Mouse (Mus musculus): ENCODE results near the gene Prkd2. TPM values are rescaled to one million over a fixed set of nuclear protein-coding genes. Genes with fewer than 3 reads are reported as not detected.

Gene Prkd2
- polyA plus RNA-seq, 1 experiment from 2014 or later = 8.4 TPM

DNA sequence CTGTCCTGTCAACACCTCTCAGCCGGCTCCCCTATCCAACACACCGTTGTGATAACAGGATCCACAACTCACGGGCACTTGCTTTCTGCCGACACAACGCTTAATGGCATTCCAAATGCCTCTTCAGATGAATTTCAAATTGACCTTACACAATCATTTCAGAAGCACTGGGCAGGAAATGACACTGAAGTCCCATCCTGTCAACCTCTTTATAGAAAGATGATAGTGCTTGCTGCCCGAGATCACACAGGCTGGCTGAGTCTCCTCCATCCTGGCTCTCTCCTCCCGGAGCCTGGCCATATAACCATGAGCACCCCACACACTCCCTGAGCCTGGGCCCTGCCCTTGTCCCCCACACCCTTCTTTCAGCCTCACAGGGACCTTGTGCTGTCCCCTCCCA is 65.1 kb downstream of the Prkd2 start:
- Histone ChIP-seq H3K4me2 (peak overlapping the region; percentile 8; the same call in 1 of the 2 replicates), H3K4me1 (replicated peaks; ENCODE audit: control insufficient read depth, insufficient read depth, low read length) (peaks cover 46% of the 10 kb centered on the region), H3K4me3 (ENCODE audit: low read depth, low read length) (no peak overlapping the region; the same call in 1 of the 2 replicates), H3K27me3 (replicated peaks; ENCODE audit: control insufficient read depth, insufficient read depth, low read length) (peaks cover 9% of the 10 kb centered on the region), H3K9ac (ENCODE audit: low read depth, low read length) (no peak overlapping the region), H3K36me3 (ENCODE audit: control insufficient read depth, insufficient read depth, low read length) (no peaks in the 10 kb centered on the region), H3K9me3 (ENCODE audit: control insufficient read depth, low read length) (no peaks in the 10 kb centered on the region), H3K27ac (ENCODE audit: low read depth, low read length) (no peak overlapping the region)
- DNase-seq (ENCODE audit: low spot score) (no peak), ATAC-seq (replicated peaks; ENCODE audit: low FRiP score) (no peak)
- WGBS = 28% methylated on average over 7 of the region's 7 CpGs

DNA sequence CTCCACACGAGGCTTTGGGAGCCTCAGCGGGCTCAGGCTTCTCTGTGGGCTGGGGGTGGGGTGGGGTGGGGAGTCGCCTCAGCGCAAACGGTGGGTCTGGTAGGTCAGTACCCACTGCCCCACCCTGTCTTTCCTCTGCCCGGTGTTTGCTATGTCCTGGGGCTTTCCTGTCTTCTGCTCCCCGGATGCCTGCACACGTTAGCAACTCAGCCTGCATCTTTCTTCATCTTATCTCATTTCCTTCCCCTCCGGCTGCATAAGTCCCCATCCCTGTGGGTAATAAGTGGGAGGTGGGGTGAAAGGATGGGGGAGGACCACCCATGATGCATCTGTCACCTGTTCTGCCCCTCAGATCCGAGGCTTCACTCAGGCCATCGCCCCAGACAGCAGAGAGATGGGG is 65.7 kb downstream of the Prkd2 start:
- no peak for ATAC-seq (replicated peaks; ENCODE audit: low FRiP score)
- peak overlapping the region; percentile 8; the same call in 1 of the 2 replicates for H3K4me2 ChIP-seq

DNA sequence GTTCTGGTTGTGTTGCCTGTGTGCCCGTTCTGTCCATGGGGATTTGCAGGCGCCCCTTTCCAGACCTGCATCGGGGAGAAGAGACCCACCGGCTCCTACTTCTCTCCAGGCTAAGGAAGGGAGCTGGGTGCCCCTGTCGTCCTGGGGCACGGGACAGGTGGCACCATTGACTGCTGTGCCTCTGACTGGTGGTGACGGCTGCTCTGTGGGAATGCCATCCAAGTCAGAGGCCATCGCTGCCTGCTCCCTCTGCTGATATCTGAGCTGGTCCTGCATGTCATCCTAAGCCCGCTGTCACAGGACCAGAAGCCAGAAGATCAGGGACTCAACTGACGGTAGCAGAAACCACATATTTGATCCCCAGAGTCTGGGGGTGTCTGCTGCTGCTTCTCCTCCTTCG is 66.2 kb downstream of the Prkd2 start:
- Histone ChIP-seq H3K4me1 (replicated peaks; ENCODE audit: control insufficient read depth, insufficient read depth, low read length) (peaks cover 41% of the 10 kb centered on the region), H3K9ac (ENCODE audit: low read depth, low read length) (no peak overlapping the region), H3K36me3 (ENCODE audit: control insufficient read depth, insufficient read depth, low read length) (no peaks in the 10 kb centered on the region), H3K4me3 (ENCODE audit: low read depth, low read length) (no peak overlapping the region), H3K27me3 (replicated peaks; ENCODE audit: control insufficient read depth, insufficient read depth, low read length) (peaks cover 9% of the 10 kb centered on the region), H3K27ac (ENCODE audit: low read depth, low read length) (no peak overlapping the region), H3K9me3 (ENCODE audit: control insufficient read depth, low read length) (no peaks in the 10 kb centered on the region), H3K4me2 (peak overlapping the region; percentile 3)
- DNase-seq (ENCODE audit: low spot score) (no peak), ATAC-seq (replicated peaks; ENCODE audit: low FRiP score) (no peak)
- WGBS = 50% methylated on average over 11 of the region's 11 CpGs

More for the DNA sequence above, 65.7 kb downstream of the Prkd2 start:
- no peak overlapping the region for H3K9ac ChIP-seq (ENCODE audit: low read depth, low read length)
- H3K27ac ChIP-seq (ENCODE audit: low read depth, low read length) = no peak overlapping the region
- peaks cover 46% of the 10 kb centered on the region for H3K4me1 ChIP-seq (replicated peaks; ENCODE audit: control insufficient read depth, insufficient read depth, low read length)
- 19% methylated on average over 11 of the region's 11 CpGs for WGBS
- peaks cover 9% of the 10 kb centered on the region for H3K27me3 ChIP-seq (replicated peaks; ENCODE audit: control insufficient read depth, insufficient read depth, low read length)
- H3K4me3 ChIP-seq (ENCODE audit: low read depth, low read length) = no peak overlapping the region; the same call in 1 of the 2 replicates
- DNase-seq (ENCODE audit: low spot score) = no peak
- no peaks in the 10 kb centered on the region for H3K9me3 ChIP-seq (ENCODE audit: control insufficient read depth, low read length)
- H3K36me3 ChIP-seq (ENCODE audit: control insufficient read depth, insufficient read depth, low read length) = no peaks in the 10 kb centered on the region

DNA sequence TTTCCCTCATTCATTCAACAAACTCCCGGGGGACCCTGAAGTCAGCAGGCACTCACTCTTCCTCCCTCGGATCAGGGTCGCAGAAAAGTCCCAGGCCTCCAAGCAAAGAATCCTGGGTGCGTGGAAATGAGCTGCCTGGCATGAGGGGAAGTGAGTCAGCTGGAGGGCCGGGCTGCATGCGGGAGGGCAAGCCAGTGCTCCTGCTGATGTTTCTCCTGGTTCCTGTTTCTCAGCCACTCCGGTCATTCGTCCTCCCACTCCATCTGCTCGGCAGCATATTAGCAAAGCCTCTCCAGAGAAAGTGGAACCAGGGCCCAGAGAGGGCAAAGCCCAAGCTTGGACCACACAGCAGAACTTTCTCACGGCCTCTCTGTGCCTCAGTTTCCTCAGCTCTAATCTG is 67.2 kb downstream of the Prkd2 start:
- ATAC-seq (replicated peaks; ENCODE audit: low FRiP score) = no peak

DNA sequence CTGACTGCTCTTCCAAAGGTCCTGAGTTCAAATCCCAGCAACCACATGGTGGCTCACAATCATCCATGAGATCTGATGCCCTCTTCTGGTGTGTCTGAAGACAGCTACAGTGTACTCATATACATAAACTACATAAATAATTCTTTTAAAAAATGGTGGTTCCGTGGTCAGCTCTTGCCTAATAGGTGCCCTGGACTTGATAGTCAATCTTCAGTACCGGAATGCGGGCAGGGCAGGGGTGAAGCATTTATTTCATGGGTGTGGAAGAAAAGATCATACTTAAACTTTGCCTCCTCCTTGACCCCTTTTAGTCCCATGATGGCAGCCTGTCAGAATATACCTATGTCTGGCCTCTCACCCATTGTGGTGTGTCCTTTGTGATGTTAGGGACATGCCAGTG is 69.2 kb downstream of the Prkd2 start:
- 83% methylated on average over 3 of the region's 3 CpGs for WGBS

More for the DNA sequence above, 67.2 kb downstream of the Prkd2 start:
- 29% methylated on average over 10 of the region's 10 CpGs for WGBS
- Histone ChIP-seq H3K4me3 (ENCODE audit: low read depth, low read length) (no peak overlapping the region), H3K36me3 (ENCODE audit: control insufficient read depth, insufficient read depth, low read length) (peaks cover 3% of the 10 kb centered on the region; the same call in 1 of the 2 replicates), H3K27me3 (replicated peaks; ENCODE audit: control insufficient read depth, insufficient read depth, low read length) (peaks cover 9% of the 10 kb centered on the region), H3K4me2 (no peak overlapping the region), H3K9ac (ENCODE audit: low read depth, low read length) (no peak overlapping the region), H3K9me3 (ENCODE audit: control insufficient read depth, low read length) (no peaks in the 10 kb centered on the region), H3K27ac (ENCODE audit: low read depth, low read length) (no peak overlapping the region), H3K4me1 (replicated peaks; ENCODE audit: control insufficient read depth, insufficient read depth, low read length) (peaks cover 34% of the 10 kb centered on the region)
- no peak for DNase-seq (ENCODE audit: low spot score)

GRCm38 (mm10) chr7:16912360-16912759 is 69.7 kb downstream of the Prkd2 start:
- peaks cover 14% of the 10 kb centered on the region; the same call in 1 of the 2 replicates for H3K4me1 ChIP-seq (replicated peaks; ENCODE audit: control insufficient read depth, insufficient read depth, low read length)
- peaks cover 5% of the 10 kb centered on the region; the same call in 1 of the 2 replicates for H3K27me3 ChIP-seq (replicated peaks; ENCODE audit: control insufficient read depth, insufficient read depth, low read length)
- 81% methylated on average over 6 of the region's 6 CpGs for WGBS
- no peak overlapping the region for H3K27ac ChIP-seq (ENCODE audit: low read depth, low read length)
- no peak for DNase-seq (ENCODE audit: low spot score)
- peaks cover 19% of the 10 kb centered on the region for H3K36me3 ChIP-seq (ENCODE audit: control insufficient read depth, insufficient read depth, low read length)
- no peak overlapping the region for H3K9ac ChIP-seq (ENCODE audit: low read depth, low read length)
- no peak overlapping the region for H3K4me2 ChIP-seq
- ATAC-seq (replicated peaks; ENCODE audit: low FRiP score) = no peak
- H3K4me3 ChIP-seq (ENCODE audit: low read depth, low read length) = no peak overlapping the region
- no peaks in the 10 kb centered on the region for H3K9me3 ChIP-seq (ENCODE audit: control insufficient read depth, low read length)

More for the DNA sequence above, 69.2 kb downstream of the Prkd2 start:
- Histone ChIP-seq H3K27me3 (replicated peaks; ENCODE audit: control insufficient read depth, insufficient read depth, low read length) (peaks cover 9% of the 10 kb centered on the region), H3K4me2 (no peak overlapping the region), H3K9me3 (ENCODE audit: control insufficient read depth, low read length) (no peaks in the 10 kb centered on the region), H3K9ac (ENCODE audit: low read depth, low read length) (no peak overlapping the region), H3K27ac (ENCODE audit: low read depth, low read length) (no peak overlapping the region), H3K4me3 (ENCODE audit: low read depth, low read length) (no peak overlapping the region), H3K36me3 (ENCODE audit: control insufficient read depth, insufficient read depth, low read length) (peaks cover 14% of the 10 kb centered on the region), H3K4me1 (replicated peaks; ENCODE audit: control insufficient read depth, insufficient read depth, low read length) (peaks cover 16% of the 10 kb centered on the region; the same call in 1 of the 2 replicates)
- no peak for ATAC-seq (replicated peaks; ENCODE audit: low FRiP score)
- no peak for DNase-seq (ENCODE audit: low spot score)

DNA sequence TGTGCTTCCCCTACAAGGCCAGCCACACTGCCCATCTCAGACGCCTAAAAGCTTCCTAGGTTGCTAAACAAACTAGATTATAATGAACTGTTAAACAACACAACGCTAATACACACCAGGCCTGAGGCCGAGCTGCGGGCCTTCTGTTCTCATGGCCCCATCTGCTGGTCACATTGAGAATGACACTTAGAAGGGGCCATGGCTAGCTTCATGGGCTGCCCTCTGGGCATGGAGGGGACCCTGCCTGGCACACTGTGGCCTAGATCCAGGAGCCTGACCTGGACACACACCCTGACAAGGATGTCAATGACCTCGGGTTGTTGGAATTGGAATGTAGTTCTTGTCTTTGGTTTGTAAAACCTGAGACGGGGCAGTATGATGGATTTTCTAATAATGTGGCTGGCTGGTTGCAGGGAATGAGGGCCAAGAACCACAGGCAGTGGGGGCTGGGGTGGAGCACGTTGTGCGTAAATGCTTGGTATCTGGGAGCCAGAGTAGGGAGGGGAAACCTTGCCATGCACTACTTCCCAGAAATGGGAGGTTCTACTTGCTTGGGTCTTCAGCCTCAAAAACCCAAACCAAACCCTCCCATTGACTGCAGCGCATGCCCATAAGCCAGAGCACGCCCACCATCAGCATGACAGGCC is 71.2 kb downstream of the Prkd2 start:
- no peak for DNase-seq (ENCODE audit: low spot score)
- WGBS = 32% methylated on average over 10 of the region's 10 CpGs

GRCm38 (mm10) chr7:16914453-16915343 is 72.0 kb downstream of the Prkd2 start:
- no peak overlapping the region for H3K4me2 ChIP-seq
- H3K4me1 ChIP-seq (replicated peaks; ENCODE audit: control insufficient read depth, insufficient read depth, low read length) = peaks cover 12% of the 10 kb centered on the region
- WGBS = 85% methylated on average over 18 of the region's 18 CpGs
- DNase-seq (ENCODE audit: low spot score) = no peak
- H3K9ac ChIP-seq (ENCODE audit: low read depth, low read length) = no peak overlapping the region
- H3K36me3 ChIP-seq (ENCODE audit: control insufficient read depth, insufficient read depth, low read length) = peaks cover 37% of the 10 kb centered on the region
- H3K4me3 ChIP-seq (ENCODE audit: low read depth, low read length) = no peak overlapping the region
- H3K27ac ChIP-seq (ENCODE audit: low read depth, low read length) = no peak overlapping the region
- no peaks in the 10 kb centered on the region for H3K9me3 ChIP-seq (ENCODE audit: control insufficient read depth, low read length)
- ATAC-seq (replicated peaks; ENCODE audit: low FRiP score) = no peak
- no peaks in the 10 kb centered on the region for H3K27me3 ChIP-seq (replicated peaks; ENCODE audit: control insufficient read depth, insufficient read depth, low read length)

More for the DNA sequence above, 71.2 kb downstream of the Prkd2 start:
- H3K27ac ChIP-seq (ENCODE audit: low read depth, low read length) = no peak overlapping the region
- H3K9me3 ChIP-seq (ENCODE audit: control insufficient read depth, low read length) = no peaks in the 10 kb centered on the region
- no peak overlapping the region for H3K4me2 ChIP-seq
- no peaks in the 10 kb centered on the region for H3K27me3 ChIP-seq (replicated peaks; ENCODE audit: control insufficient read depth, insufficient read depth, low read length)
- H3K4me1 ChIP-seq (replicated peaks; ENCODE audit: control insufficient read depth, insufficient read depth, low read length) = peaks cover 9% of the 10 kb centered on the region; the same call in 1 of the 2 replicates
- H3K9ac ChIP-seq (ENCODE audit: low read depth, low read length) = no peak overlapping the region
- peak; percentile 68 for ATAC-seq (replicated peaks; ENCODE audit: low FRiP score)
- peaks cover 32% of the 10 kb centered on the region for H3K36me3 ChIP-seq (ENCODE audit: control insufficient read depth, insufficient read depth, low read length)
- H3K4me3 ChIP-seq (ENCODE audit: low read depth, low read length) = no peak overlapping the region

Measured in liver, embryonic 11.5 days (tissue).